Mouse (Mus musculus) left cerebral cortex, adult 2 months (tissue): ENCODE measurements around the gene Atoh8. TPM values are rescaled to one million over a fixed set of nuclear protein-coding genes. Genes with fewer than 3 reads are reported as not detected.
A peak's percentile ranks its signal among the peaks of the same experiment; 100 is the strongest.

ENCODE experiments used
- DNase-seq, 2 experiments: peaks; one replicate each; pipeline ENCODE4 v3.0.0; 2021 to 2022; ENCODE audit warnings: low spot score in 2 of 2, mixed read lengths in 1 of 2; ENCODE audit errors: extremely low spot score in 1 of 2
- H3K27ac ChIP-seq: fragments of 200-600 bp; 2 replicates; pipeline ENCODE4 v1.8.1; 2022
- H3K4me3 ChIP-seq: fragments of 200-600 bp; 2 replicates; pipeline ENCODE4 v1.8.1; 2022
- CTCF ChIP-seq: fragments of 200-600 bp; IDR thresholded peaks from 2 replicates; pipeline ENCODE4 v1.8.1; 2022; ENCODE audit warnings: antibody characterized with exemption, mild to moderate bottlenecking, moderate library complexity
- intact Hi-C: fragments of 180-260 bp; cut with DNase I; formaldehyde crosslinking; loops from one replicate; pipeline ENCODE4 v1.15.1; 2025
- total RNA-seq, 2 experiments: library from RNA; stranded (reverse); gene quantifications; 2 replicates each; pipeline ENCODE4 v1.2.3; 2021

The Atoh8 gene
- total RNA-seq, 2 experiments from 2014 or later, result 1.5 to 1.9 TPM

- no peak for DNase-seq
- TF ChIP-seq CTCF, result no peak
- intact Hi-C loops, result no loop called here
- Histone ChIP-seq H3K4me3 (no peak overlapping the region), H3K27ac (no peak overlapping the region)
Observed at GRCm38 (mm10) chr6:72204858-72205257, 30.5 kb downstream of the Atoh8 start.

- intact Hi-C loops, result no loop called here
- TF ChIP-seq CTCF, result no peak
Observed at GRCm38 (mm10) chr6:72203279-72203678, 32.1 kb downstream of the Atoh8 start.

DNA sequence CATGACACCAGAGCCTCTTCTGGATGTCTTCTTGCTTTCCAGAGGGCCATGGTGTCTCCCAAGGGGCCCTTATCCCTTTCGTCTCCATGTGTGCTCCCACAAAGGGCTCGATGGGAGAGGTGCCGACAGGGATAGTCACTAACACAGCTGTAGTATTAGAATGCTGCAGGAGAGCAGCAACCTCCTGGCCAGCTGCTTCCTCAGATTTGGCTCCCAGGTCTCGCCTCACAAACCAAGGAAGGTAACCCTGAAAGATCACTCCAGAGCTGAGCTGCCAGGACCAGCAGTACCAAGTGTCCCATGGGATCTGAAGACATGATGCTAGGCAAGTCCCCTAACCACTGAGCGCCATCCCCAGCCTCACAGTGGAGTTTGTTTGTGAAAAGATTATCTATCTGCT lies 32.6 kb downstream of the Atoh8 start:
- DNase-seq, result no peak
- H3K27ac ChIP-seq, result no peak overlapping the region
- no peak overlapping the region for H3K4me3 ChIP-seq
- intact Hi-C loops, result no loop called here
- TF ChIP-seq CTCF, result no peak

More at GRCm38 (mm10) chr6:72203279-72203678, 32.1 kb downstream of the Atoh8 start:
- H3K27ac ChIP-seq, result no peak overlapping the region
- H3K4me3 ChIP-seq, result no peak overlapping the region
- no peak for DNase-seq

DNA sequence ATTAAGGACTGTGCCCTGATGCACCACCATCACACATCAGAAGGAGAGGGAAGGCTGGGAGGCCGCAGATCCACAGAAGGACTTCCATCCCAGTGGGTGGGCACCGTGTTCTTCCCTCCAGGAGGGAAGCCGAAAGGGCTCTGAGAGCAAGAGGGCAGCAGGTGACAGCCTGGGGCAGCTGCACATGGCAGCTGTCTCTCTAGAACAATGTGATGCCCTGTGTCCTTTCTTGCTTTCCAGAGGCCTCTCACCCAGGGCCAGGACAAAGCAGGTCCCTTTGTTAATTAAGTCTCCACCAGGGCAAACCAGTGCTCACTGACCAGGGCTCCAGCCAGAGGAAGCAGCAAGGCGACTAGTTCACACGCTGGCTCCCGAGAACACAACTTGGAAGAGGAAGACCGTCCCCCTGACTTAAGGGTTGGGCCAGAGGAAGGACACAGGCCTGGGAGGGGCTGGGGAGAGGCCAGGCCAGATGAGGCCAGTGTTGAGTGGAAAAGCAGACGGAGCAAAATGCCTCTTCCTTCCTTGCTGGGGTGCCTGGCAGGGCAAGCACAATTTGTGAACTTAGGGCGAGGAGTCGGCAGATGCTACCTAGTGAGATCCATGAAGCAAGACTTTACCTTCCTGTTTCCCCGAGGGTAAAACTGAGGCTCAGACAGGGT lies 34.7 kb downstream of the Atoh8 start:
- TF ChIP-seq CTCF, result no peak
- DNase-seq, result no peak
- intact Hi-C loops, result no loop called here
- Histone ChIP-seq H3K27ac (no peak overlapping the region), H3K4me3 (no peak overlapping the region)

DNA sequence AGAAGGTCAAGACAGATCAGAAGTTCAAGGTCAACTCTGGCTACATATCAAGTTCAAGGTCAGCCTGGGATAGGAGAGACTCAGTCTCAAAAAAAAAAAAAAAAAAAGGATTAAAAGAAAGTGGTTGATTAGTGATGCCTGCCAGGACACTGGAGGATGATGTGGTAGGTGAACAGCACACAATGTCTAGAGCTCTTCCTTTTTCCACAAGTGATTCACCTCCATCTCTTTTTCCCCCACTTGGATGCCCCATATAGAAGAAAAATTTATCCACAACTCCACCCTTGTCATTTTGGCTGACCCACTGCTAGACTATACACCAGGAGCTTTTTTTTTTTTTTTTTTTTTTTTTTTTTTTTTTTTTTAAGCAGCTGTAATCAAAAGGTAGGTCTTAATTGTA lies 37.9 kb downstream of the Atoh8 start:
- no peak for TF ChIP-seq CTCF
- Histone ChIP-seq H3K4me3 (no peak overlapping the region), H3K27ac (no peak overlapping the region)
- intact Hi-C loops, result no loop called here
- DNase-seq, result no peak

DNA sequence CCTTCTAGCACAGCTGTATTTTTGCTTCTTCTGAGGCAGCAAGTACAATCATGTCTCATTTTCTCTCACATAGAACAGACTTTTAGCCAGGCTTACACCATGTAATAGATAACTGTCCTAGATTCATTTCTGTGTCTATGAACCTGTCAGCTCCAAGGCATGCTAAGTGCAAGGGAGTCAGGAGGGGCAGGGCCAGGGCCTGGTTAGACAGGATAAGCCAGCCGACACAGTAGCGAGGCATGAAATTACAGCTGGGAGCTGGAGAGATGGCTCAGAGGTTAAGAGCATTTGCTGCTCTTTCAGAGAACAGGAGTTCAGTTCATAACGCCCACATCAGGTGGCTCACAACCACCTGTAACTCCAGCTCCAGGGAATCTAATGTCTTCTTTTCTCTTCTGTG lies 38.7 kb downstream of the Atoh8 start:
- no peak for TF ChIP-seq CTCF
- intact Hi-C loops, result no loop called here
- DNase-seq, result no peak
- Histone ChIP-seq H3K27ac (no peak overlapping the region), H3K4me3 (no peak overlapping the region)

DNA sequence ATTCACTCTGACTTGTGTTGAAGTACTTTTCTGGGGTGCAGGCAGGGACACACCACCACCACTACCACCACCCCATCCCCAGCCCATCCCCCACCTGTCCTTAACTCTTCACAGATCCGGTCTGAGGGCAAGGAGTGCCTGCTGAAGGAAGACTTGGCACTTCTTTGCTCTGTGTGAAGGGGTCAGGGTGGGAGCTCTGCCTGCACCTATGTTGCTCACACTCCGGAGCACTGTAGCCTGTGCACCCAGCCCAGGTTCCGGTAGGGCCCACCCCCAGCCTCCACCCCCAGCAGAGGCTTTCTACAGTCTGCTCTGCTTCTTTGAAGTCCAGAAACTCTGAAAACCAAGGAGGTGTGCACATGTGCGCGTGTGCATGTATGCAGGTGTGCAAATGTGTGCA lies 44.8 kb downstream of the Atoh8 start:
- H3K27ac ChIP-seq, result no peak overlapping the region
- no peak for DNase-seq
- TF ChIP-seq CTCF, result no peak
- no peak overlapping the region for H3K4me3 ChIP-seq
- intact Hi-C loops, result no loop called here

- no peak for DNase-seq
- no peak for TF ChIP-seq CTCF
- intact Hi-C loops, result no loop called here
- Histone ChIP-seq H3K27ac (no peak overlapping the region), H3K4me3 (no peak overlapping the region)
Observed at GRCm38 (mm10) chr6:72190120-72190519, 45.3 kb downstream of the Atoh8 start.

DNA sequence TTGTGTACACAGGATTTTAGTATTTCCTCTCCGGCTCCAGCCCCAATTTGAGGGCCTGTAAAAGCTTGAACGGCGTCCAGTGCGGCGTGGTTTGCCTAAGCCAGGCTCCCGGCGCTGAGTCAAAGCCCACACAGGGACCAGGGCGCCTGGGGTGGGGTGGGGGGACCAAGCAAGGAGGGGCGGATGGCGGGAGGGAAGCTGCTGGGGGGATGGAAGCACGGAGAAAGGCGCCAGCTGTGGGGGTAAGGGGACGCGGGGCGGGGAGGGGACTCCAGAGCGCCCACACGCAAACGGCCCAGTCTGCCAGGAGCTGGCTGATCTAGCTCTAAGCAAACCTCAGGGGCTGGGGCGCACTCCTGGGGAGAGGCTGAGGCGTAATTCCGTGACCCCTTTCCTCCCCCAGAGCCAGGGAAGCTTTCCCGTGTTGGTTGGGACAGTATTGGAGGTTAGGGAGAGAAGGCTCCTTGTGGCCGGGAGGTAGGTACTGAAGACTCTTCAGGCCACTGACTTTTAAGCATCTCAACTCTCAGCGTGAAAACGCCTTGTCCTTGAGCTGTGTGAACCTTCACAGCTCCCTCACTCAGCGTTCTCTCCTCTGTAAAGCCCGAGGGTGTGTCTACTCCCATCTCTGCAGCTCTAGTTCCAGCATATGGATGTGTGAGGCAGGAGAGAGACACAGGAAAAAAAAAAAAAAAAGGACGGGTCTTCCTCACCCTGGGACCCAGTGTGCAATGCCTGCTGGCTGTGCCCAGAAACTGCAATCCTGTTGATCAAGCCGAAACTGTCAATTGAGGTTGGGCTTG lies 46.1 kb downstream of the Atoh8 start:
- no peak overlapping the region for H3K27ac ChIP-seq
- intact Hi-C loops, result no loop called here
- no peak for TF ChIP-seq CTCF
- no peak for DNase-seq
- H3K4me3 ChIP-seq, result no peak overlapping the region

DNA sequence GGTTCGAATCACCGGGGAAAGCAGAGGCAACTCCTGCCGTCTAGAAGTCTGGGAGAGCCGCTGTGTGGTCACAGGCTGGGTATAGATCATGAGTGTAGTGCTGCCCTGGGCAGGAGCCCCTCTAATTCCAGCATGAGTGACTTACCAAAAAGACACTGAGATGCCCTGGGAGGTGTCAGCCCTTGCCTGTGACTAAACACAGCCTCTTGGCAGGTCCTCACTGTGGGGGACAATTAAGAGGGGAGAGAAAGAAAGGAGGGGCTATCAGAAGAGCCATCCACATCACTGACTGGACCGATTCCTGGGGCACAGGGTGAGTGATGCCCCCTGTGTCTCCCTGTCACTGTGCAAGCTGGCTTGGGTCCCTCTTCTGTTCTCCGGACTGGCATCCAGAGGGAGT lies 48.6 kb downstream of the Atoh8 start:
- no peak overlapping the region for H3K27ac ChIP-seq
- intact Hi-C loops, result loop anchor here (1.0 kb wide), 2 partner anchors 50 to 74 kb away; no protein-coding TSS in a partner anchor
- H3K4me3 ChIP-seq, result no peak overlapping the region
- no peak for TF ChIP-seq CTCF
- no peak for DNase-seq

- peak; percentile 97 for TF ChIP-seq CTCF
- intact Hi-C loops, result loop anchor here (1.0 kb wide), 2 partner anchors 51 to 75 kb away; no protein-coding TSS in a partner anchor
- Histone ChIP-seq H3K27ac (no peak overlapping the region), H3K4me3 (no peak overlapping the region)
- DNase-seq, result peak; percentile 76 to 86
Observed at GRCm38 (mm10) chr6:72185893-72186490, 49.4 kb downstream of the Atoh8 start.

DNA sequence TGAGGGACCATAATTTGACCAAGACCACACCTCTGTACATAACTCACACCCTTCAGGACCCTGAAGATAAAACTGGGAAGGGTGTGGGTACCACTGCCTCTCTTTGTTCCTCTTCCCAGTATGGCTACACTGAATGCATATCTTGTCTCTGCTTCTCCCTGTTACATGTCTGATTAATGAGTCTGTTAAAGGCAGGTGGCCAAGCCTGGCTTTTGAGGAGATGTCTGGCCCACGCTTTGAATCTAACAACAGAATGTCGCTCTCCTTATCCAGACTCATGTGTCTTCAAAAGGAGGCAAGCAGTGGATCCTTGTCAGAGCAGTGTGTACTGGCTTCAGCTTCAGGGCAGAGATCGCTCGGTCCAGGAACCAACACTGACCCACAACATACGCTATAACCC lies 50.8 kb downstream of the Atoh8 start:
- no peak overlapping the region for H3K27ac ChIP-seq
- H3K4me3 ChIP-seq, result no peak overlapping the region
- intact Hi-C loops, result no loop called here
- no peak for DNase-seq
- no peak for TF ChIP-seq CTCF
